In genomic region chr10:96204198-96204597, GRCm38 (mm10) we compare ENCODE assay signal across 18 mouse cellular contexts.
DNase-seq lines count a peak whose midpoint lies in the region; ATAC-seq and TF ChIP-seq lines count a peak whose summit lies in the region.
"Had no signal": no experiment of that assay in that cellular context is flagged by ENCODE, and none has a peak within 500 bp of the region (broad histone marks: within the 10 kb centered on the region; RNA-seq: fewer than 3 reads in every experiment).

No protein-coding gene starts in this region.

- H3K27me3 ChIP-seq in MEL (ENCODE audit: control insufficient read depth in 1 of 2, insufficient read depth in 2 of 2, low read length in 2 of 2): no peaks in the 10 kb centered on the region
- no peaks in the 10 kb centered on the region for H3K27me3 ChIP-seq in liver, embryonic 12.5 days (replicated peaks)
- H3K27me3 ChIP-seq in kidney, embryonic 15.5 days: no peaks in the 10 kb centered on the region
- H3K27me3 ChIP-seq: forebrain, embryonic 13.5 days; hindbrain, embryonic 15.5 days had no signal

- no peak overlapping the region for H3K9ac ChIP-seq in MEL (ENCODE audit: control insufficient read depth, low read depth, low read length, poor library complexity, severe bottlenecking)
- no peak overlapping the region for H3K9ac ChIP-seq in liver, embryonic 12.5 days
- H3K9ac ChIP-seq in kidney, embryonic 15.5 days: no peak overlapping the region
- H3K9ac ChIP-seq: forebrain, embryonic 13.5 days; hindbrain, embryonic 15.5 days had no signal

- H3K4me1 ChIP-seq in MEL (ENCODE audit: control insufficient read depth in 1 of 2, insufficient read depth in 2 of 2, low read length in 2 of 2): peaks cover 4 to 28% of the 10 kb centered on the region in 2 experiments
- peaks cover 55% of the 10 kb centered on the region for H3K4me1 ChIP-seq in liver, embryonic 12.5 days
- no peaks in the 10 kb centered on the region for H3K4me1 ChIP-seq in kidney, embryonic 15.5 days
- H3K4me1 ChIP-seq: forebrain, embryonic 13.5 days; hindbrain, embryonic 15.5 days had no signal

- H3K4me2 ChIP-seq in liver, embryonic 12.5 days: peak overlapping the region; percentile 37
- no peak overlapping the region for H3K4me2 ChIP-seq in kidney, embryonic 15.5 days
- H3K4me2 ChIP-seq: forebrain, embryonic 13.5 days; hindbrain, embryonic 15.5 days; midbrain, embryonic 11.5 days had no signal

- peak; percentile 88 for ATAC-seq in liver, embryonic 12.5 days
- ATAC-seq in megakaryocyte progenitor cell, adult 5-6 weeks (replicated peaks; ENCODE audit: poor library complexity): peak; percentile 84
- ATAC-seq in kidney, embryonic 15.5 days (replicated peaks; ENCODE audit: low FRiP score): no peak
- ATAC-seq: forebrain, embryonic 13.5 days; lung, postnatal 0 days; Patski had no signal

- H3K36me3 ChIP-seq in MEL (ENCODE audit: control insufficient read depth in 1 of 2, insufficient read depth in 2 of 2, low read length in 2 of 2): peaks cover 0 to 33% of the 10 kb centered on the region in 2 experiments; a peak in 2 of 4 replicates
- no peaks in the 10 kb centered on the region for H3K36me3 ChIP-seq in liver, embryonic 12.5 days
- no peaks in the 10 kb centered on the region for H3K36me3 ChIP-seq in kidney, embryonic 15.5 days
- H3K36me3 ChIP-seq: embryonic facial prominence, embryonic 10.5 days; hindbrain, embryonic 15.5 days had no signal

- no peak for TF ChIP-seq POLR2A in MEL (IDR thresholded peaks at IDR 0.05; ENCODE audit: control insufficient read depth in 1 of 2, insufficient read depth in 1 of 2, low read depth in 1 of 2, low read length in 2 of 2, poor library complexity in 1 of 2)

- 23% methylated on average over 5 of the region's 5 CpGs for WGBS in liver, embryonic 12.5 days (ENCODE audit: insufficient replicate concordance)
- WGBS in kidney, embryonic 15.5 days: 90% methylated on average over 5 of the region's 5 CpGs

- H3K79me2 ChIP-seq in MEL (ENCODE audit: control insufficient read depth, insufficient read depth, low read length, poor library complexity): no peaks in the 10 kb centered on the region

- TF ChIP-seq RAD21 in MEL (IDR thresholded peaks at IDR 0.05; ENCODE audit: low read depth, low read length): no peak

- no peaks in the 10 kb centered on the region for H3K9me3 ChIP-seq in MEL (replicated peaks; ENCODE audit: insufficient read depth, low read length)
- 0 out of 2 replicates have a peak, but pooled peaks cover 3% of the 10 kb centered on the region for H3K9me3 ChIP-seq in liver, embryonic 12.5 days (replicated peaks)
- H3K9me3 ChIP-seq in kidney, embryonic 15.5 days (replicated peaks): no peaks in the 10 kb centered on the region
- H3K9me3 ChIP-seq: forebrain, embryonic 13.5 days; hindbrain, embryonic 15.5 days had no signal

- peak; percentile 94 for DNase-seq in MEL (ENCODE audit: low read depth, low spot score)
- peak; percentile 42 for DNase-seq in c-Kit-positive CD71-positive TER-119-positive erythroid progenitor cells, embryonic 14.5 days (ENCODE audit: low spot score)
- no peak for DNase-seq in kidney, adult 9 months
- DNase-seq in retina, embryonic 14.5 days (ENCODE audit: low spot score): no peak
- no peak for DNase-seq in yolk sac, embryonic 10.5 days (ENCODE audit: low spot score)
- DNase-seq: cerebellum, postnatal 36 days; kidney, adult 11 months; kidney, postnatal 25 days; thymus, adult 18-20 months had no signal

- H3K4me3 ChIP-seq in MEL (ENCODE audit: control insufficient read depth in 1 of 2, insufficient read depth in 1 of 2, low read depth in 2 of 2, low read length in 2 of 2): no peak overlapping the region
- no peak overlapping the region for H3K4me3 ChIP-seq in liver, embryonic 12.5 days
- no peak overlapping the region for H3K4me3 ChIP-seq in kidney, embryonic 15.5 days (replicated peaks)
- H3K4me3 ChIP-seq: embryonic facial prominence, embryonic 10.5 days; forebrain, embryonic 13.5 days; hindbrain, embryonic 15.5 days had no signal

- H3K27ac ChIP-seq in MEL (ENCODE audit: control insufficient read depth, low read depth, low read length): peak overlapping the region; percentile 64
- H3K27ac ChIP-seq in liver, embryonic 12.5 days: peak overlapping the region; percentile 52
- no peak overlapping the region for H3K27ac ChIP-seq in kidney, embryonic 15.5 days
- H3K27ac ChIP-seq: embryonic facial prominence, embryonic 10.5 days; forebrain, embryonic 13.5 days; hindbrain, embryonic 15.5 days had no signal

- no peak for TF ChIP-seq CTCF in MEL (IDR thresholded peaks at IDR 0.05 in 2 of 3, conservative IDR thresholded peaks at IDR 0.05 in 1 of 3; ENCODE audit: control insufficient read depth in 1 of 3, insufficient read depth in 1 of 3, low read depth in 2 of 3, low read length in 3 of 3, poor library complexity in 1 of 3, severe bottlenecking in 1 of 3)

- peak; percentile 97 to 98 for TF ChIP-seq EP300 in MEL (IDR thresholded peaks at IDR 0.05; ENCODE audit: low read depth in 1 of 2, low read length in 2 of 2)

TF ChIP-seq in MEL, 35 proteins besides CTCF, POLR2A, EP300 and RAD21:
- TF ChIP-seq POLR2AphosphoS2 (IDR thresholded peaks at IDR 0.05; ENCODE audit: low read length): no peak
- no peak; the same call in none of the 2 replicates for TF ChIP-seq MXI1 (IDR thresholded peaks at IDR 0.05; ENCODE audit: low read depth, low read length)
- peak; percentile 93 for TF ChIP-seq TAL1 (IDR thresholded peaks at IDR 0.05; ENCODE audit: low read length)
- no peak for TF ChIP-seq MAX (IDR thresholded peaks at IDR 0.05; ENCODE audit: low read length)
- TF ChIP-seq RCOR1 (IDR thresholded peaks at IDR 0.05; ENCODE audit: low read depth, low read length): peak; percentile 90
- TF ChIP-seq NELFE (IDR thresholded peaks at IDR 0.05; ENCODE audit: low read depth, low read length): no peak
- peak; percentile 94 for TF ChIP-seq ETS1 (IDR thresholded peaks at IDR 0.05; ENCODE audit: low read depth, low read length)
- no peak for TF ChIP-seq JUND (IDR thresholded peaks at IDR 0.05; ENCODE audit: low read depth, low read length)
- TF ChIP-seq ZMIZ1 (IDR thresholded peaks at IDR 0.05; ENCODE audit: low read depth, low read length): no peak
- no peak for TF ChIP-seq ELF1 (IDR thresholded peaks at IDR 0.05; ENCODE audit: low read depth, low read length)
- peak; percentile 100 for TF ChIP-seq GATA1 (IDR thresholded peaks at IDR 0.05; ENCODE audit: low read depth, low read length)
- no peak for TF ChIP-seq HCFC1 (IDR thresholded peaks at IDR 0.05; ENCODE audit: low read depth, low read length)
- no peak for TF ChIP-seq BHLHE40 (IDR thresholded peaks at IDR 0.05; ENCODE audit: borderline replicate concordance, low read depth, low read length)
- no peak for TF ChIP-seq KAT2A (conservative IDR thresholded peaks at IDR 0.05; ENCODE audit: low read depth, low read length)
- TF ChIP-seq MYC (IDR thresholded peaks at IDR 0.05; ENCODE audit: low read depth, low read length): peak; percentile 47; the same call in 1 of the 2 replicates
- TF ChIP-seq GABPA (IDR thresholded peaks at IDR 0.05; ENCODE audit: low read depth, low read length): no peak
- peak; percentile 58; the same call in 1 of the 2 replicates for TF ChIP-seq MAZ (IDR thresholded peaks at IDR 0.05; ENCODE audit: low read depth, low read length)
- no peak for TF ChIP-seq ZC3H11A (IDR thresholded peaks at IDR 0.05; ENCODE audit: low read depth, low read length)
- no peak for TF ChIP-seq MEF2A (IDR thresholded peaks at IDR 0.05; ENCODE audit: extremely low read depth, insufficient replicate concordance, low read depth, low read length, poor library complexity, severe bottlenecking)
- no peak for TF ChIP-seq POLR2AphosphoS5 (IDR thresholded peaks at IDR 0.05; ENCODE audit: borderline replicate concordance, low read depth, low read length)
- TF ChIP-seq NRF1 (IDR thresholded peaks at IDR 0.05; ENCODE audit: insufficient read depth, low read depth, low read length, poor library complexity, severe bottlenecking): no peak
- no peak for TF ChIP-seq ZKSCAN1 (IDR thresholded peaks at IDR 0.05; ENCODE audit: low read depth, low read length)
- peak; percentile 48; the same call in 1 of the 2 replicates for TF ChIP-seq MAFK (IDR thresholded peaks at IDR 0.05; ENCODE audit: borderline replicate concordance, low read depth, low read length)
- peak; percentile 97 for TF ChIP-seq ZNF384 (IDR thresholded peaks at IDR 0.05; ENCODE audit: low read depth, low read length)
- TF ChIP-seq SIN3A (IDR thresholded peaks at IDR 0.05; ENCODE audit: low read length): peak; percentile 85
- no peak for TF ChIP-seq USF1 (IDR thresholded peaks at IDR 0.05; ENCODE audit: low read depth, low read length)
- no peak for TF ChIP-seq UBTF (IDR thresholded peaks at IDR 0.05; ENCODE audit: borderline replicate concordance, insufficient read depth, low read depth, low read length)
- TF ChIP-seq TCF12 (IDR thresholded peaks at IDR 0.05; ENCODE audit: low read depth, low read length): peak; percentile 99
- TF ChIP-seq SMC3 (IDR thresholded peaks at IDR 0.05; ENCODE audit: low read depth, low read length): no peak
- peak; percentile 46; the same call in 1 of the 2 replicates for TF ChIP-seq TBP (IDR thresholded peaks at IDR 0.05; ENCODE audit: low read depth, low read length)
- no peak for TF ChIP-seq E2F4 (IDR thresholded peaks at IDR 0.05; ENCODE audit: borderline replicate concordance, low read depth, low read length)
- TF ChIP-seq CHD1 (IDR thresholded peaks at IDR 0.05; ENCODE audit: low read depth, low read length): no peak
- TF ChIP-seq CHD2 (IDR thresholded peaks at IDR 0.05; ENCODE audit: low read length): no peak
- peak; percentile 55; the same call in 1 of the 2 replicates for TF ChIP-seq MYB (IDR thresholded peaks at IDR 0.05; ENCODE audit: low read depth, low read length)
- TF ChIP-seq USF2 (IDR thresholded peaks at IDR 0.05; ENCODE audit: borderline replicate concordance in 1 of 2, insufficient read depth in 1 of 2, low read depth in 1 of 2, low read length in 2 of 2): no peak

Comparison
In these comparisons a context has a peak if more than half of its experiments do, and no peak if none do; other contexts are left out.
1. DNase-seq: peak in MEL (single experiment) and c-Kit-positive CD71-positive TER-119-positive erythroid progenitor cells, embryonic 14.5 days (single experiment); none in kidney, adult 9 months (single experiment), retina, embryonic 14.5 days (single experiment) and yolk sac, embryonic 10.5 days (single experiment).